Mouse (Mus musculus) left cerebral cortex, postnatal 36 days (tissue): Measurements from ENCODE around the gene Kcnrg. TPM values are rescaled to one million over a fixed set of nuclear protein-coding genes. Genes with fewer than 3 reads are reported as not detected.
"Not testable (repeated sequence)": the region's sequence is repeated elsewhere in the genome, so short reads cannot be mapped to it uniquely, and the experiment has no call there.

ENCODE experiments used
- DNase-seq, 2 experiments: peaks; one replicate each; pipeline ENCODE4 v3.0.0; 2021 to 2022; ENCODE audit warnings: low spot score in 2 of 2, mixed read lengths in 1 of 2
- intact Hi-C: fragments of 180-260 bp; cut with DNase I; formaldehyde crosslinking; loops from one replicate; pipeline ENCODE4 v1.15.1; 2025
- total RNA-seq, 2 experiments: library from RNA; stranded (reverse); gene quantifications; 2 replicates each; pipeline ENCODE4 v1.2.3; 2021

Kcnrg gene
- 1 to 10 TPM in 1 of 2 experiments, under 1 TPM in 1; 0.64 to 1.1 TPM for total RNA-seq

- intact Hi-C loops = no loop called here
- no peak for DNase-seq
Observed at GRCm38 (mm10) chr14:61607157-61607556, at the start of gene Kcnrg. Gene Kcnrg (plus strand): TSS chr14:61607457.

GRCm38 (mm10) chr14:61558901-61559300, 48.4 kb upstream of the Kcnrg start:
- no peak for DNase-seq
- intact Hi-C loops = loop anchor here (5.0 kb wide), 1 partner anchor 123 kb away; no protein-coding TSS in a partner anchor

- DNase-seq = no peak
- intact Hi-C loops = loop anchor here (5.0 kb wide), 1 partner anchor 122 kb away; no protein-coding TSS in a partner anchor
Observed at GRCm38 (mm10) chr14:61559856-61560255, 47.4 kb upstream of the Kcnrg start.

- intact Hi-C loops, DNase-seq: not testable (repeated sequence)
Observed at GRCm38 (mm10) chr14:61566211-61566610, 41.0 kb upstream of the Kcnrg start.

- intact Hi-C loops = no loop called here
- no peak for DNase-seq
Observed at GRCm38 (mm10) chr14:61569344-61569743, 37.9 kb upstream of the Kcnrg start.

- intact Hi-C loops = loop anchor here (2.0 to 10.0 kb wide), 3 partner anchors 681 to 885 kb away; partner anchors contain the start of gene Gucy1b2
- peak; percentile 80 to 83 for DNase-seq
Observed at GRCm38 (mm10) chr14:61571366-61571765, 35.9 kb upstream of the Kcnrg start.

GRCm38 (mm10) chr14:61572131-61572530, 35.1 kb upstream of the Kcnrg start:
- DNase-seq = no peak
- intact Hi-C loops = loop anchor here (10.0 kb wide), 1 partner anchor 763 kb away; no protein-coding TSS in a partner anchor

GRCm38 (mm10) chr14:61575066-61575465, 32.2 kb upstream of the Kcnrg start:
- DNase-seq = no peak
- intact Hi-C loops = loop anchor here (2.0 to 10.0 kb wide), 2 partner anchors 18 to 760 kb away; no protein-coding TSS in a partner anchor

- DNase-seq = no peak
- intact Hi-C loops = loop anchor here (2.0 to 10.0 kb wide), 2 partner anchors 17 to 759 kb away; no protein-coding TSS in a partner anchor
Observed at GRCm38 (mm10) chr14:61575941-61576340, 31.3 kb upstream of the Kcnrg start.

GRCm38 (mm10) chr14:61589288-61590065, 17.8 kb upstream of the Kcnrg start:
- no peak for DNase-seq
- intact Hi-C loops = loop anchor here (10.0 kb wide), 1 partner anchor 455 kb away; no protein-coding TSS in a partner anchor

- intact Hi-C loops = loop anchor here (10.0 kb wide), 1 partner anchor 448 kb away; no protein-coding TSS in a partner anchor
- DNase-seq = no peak
Observed at GRCm38 (mm10) chr14:61596719-61597426, 10.4 kb upstream of the Kcnrg start.

- intact Hi-C loops = loop anchor here (10.0 kb wide), 1 partner anchor 447 kb away; no protein-coding TSS in a partner anchor
Observed at GRCm38 (mm10) chr14:61597968-61598367, 9.3 kb upstream of the Kcnrg start, which contains the start of gene Trim13. Gene Trim13 (plus strand): TSS chr14:61598247.

GRCm38 (mm10) chr14:61599057-61599806, 8.0 kb upstream of the Kcnrg start:
- intact Hi-C loops = loop anchor here (10.0 kb wide), 1 partner anchor 446 kb away; no protein-coding TSS in a partner anchor
- DNase-seq = peak; percentile 89 to 90

More at GRCm38 (mm10) chr14:61597968-61598367, 9.3 kb upstream of the Kcnrg start, which contains the start of gene Trim13:
- DNase-seq = no peak

- intact Hi-C loops = no loop called here
- no peak for DNase-seq
Observed at GRCm38 (mm10) chr14:61601348-61601747, 5.9 kb upstream of the Kcnrg start.

- intact Hi-C loops = no loop called here
- no peak for DNase-seq
Observed at GRCm38 (mm10) chr14:61603069-61603755, 4.0 kb upstream of the Kcnrg start.

GRCm38 (mm10) chr14:61604081-61604480, 3.2 kb upstream of the Kcnrg start:
- DNase-seq = no peak
- intact Hi-C loops = no loop called here

GRCm38 (mm10) chr14:61606088-61606487, 1.2 kb upstream of the Kcnrg start:
- intact Hi-C loops, DNase-seq: not testable (repeated sequence)

- intact Hi-C loops = no loop called here
Observed at GRCm38 (mm10) chr14:61611766-61612165, 4.5 kb downstream of the Kcnrg start.

GRCm38 (mm10) chr14:61613319-61613718, 6.1 kb downstream of the Kcnrg start:
- DNase-seq = no peak
- intact Hi-C loops = no loop called here

More at GRCm38 (mm10) chr14:61611766-61612165, 4.5 kb downstream of the Kcnrg start:
- DNase-seq = no peak
